Mouse (Mus musculus) urinary bladder, postnatal 36 days (tissue): ENCODE measurements around the gene Klf5.

ENCODE experiments used
- DNase-seq, 2 experiments: peaks; one replicate each; pipeline ENCODE4 v3.0.0; 2022; ENCODE audit warnings: low spot score in 2 of 2, mixed read lengths in 1 of 2

The Klf5 gene

GRCm38 (mm10) chr14:99298385-99299021 is at the start of gene Klf5:
Gene Klf5 (plus strand): TSS chr14:99298691.
- peak; percentile 95 for DNase-seq

- DNase-seq, result no peak
Measured at GRCm38 (mm10) chr14:99262026-99262425, 36.5 kb upstream of the Klf5 start.

DNA sequence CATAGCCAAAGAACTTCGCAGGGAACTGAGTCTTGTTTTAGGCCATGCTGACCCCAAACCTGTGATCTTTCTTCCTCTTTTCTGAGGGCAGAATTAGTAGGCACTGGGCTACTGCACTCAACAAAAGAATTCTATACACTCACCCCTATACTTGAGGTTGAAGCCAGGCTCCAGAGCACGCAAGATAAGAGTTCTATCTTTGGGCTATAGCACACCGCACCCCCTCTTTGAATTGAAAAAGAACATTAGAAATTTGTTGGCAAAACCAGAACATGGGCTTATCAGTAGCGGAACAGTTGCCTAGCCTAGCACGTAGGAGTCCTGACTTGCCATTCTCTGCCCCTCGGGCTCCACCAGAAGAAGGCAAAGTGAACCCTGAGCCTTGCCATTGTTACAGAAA is 34.7 kb upstream of the Klf5 start:
- DNase-seq, result no peak

GRCm38 (mm10) chr14:99265791-99266190 is 32.7 kb upstream of the Klf5 start:
- no peak for DNase-seq

DNA sequence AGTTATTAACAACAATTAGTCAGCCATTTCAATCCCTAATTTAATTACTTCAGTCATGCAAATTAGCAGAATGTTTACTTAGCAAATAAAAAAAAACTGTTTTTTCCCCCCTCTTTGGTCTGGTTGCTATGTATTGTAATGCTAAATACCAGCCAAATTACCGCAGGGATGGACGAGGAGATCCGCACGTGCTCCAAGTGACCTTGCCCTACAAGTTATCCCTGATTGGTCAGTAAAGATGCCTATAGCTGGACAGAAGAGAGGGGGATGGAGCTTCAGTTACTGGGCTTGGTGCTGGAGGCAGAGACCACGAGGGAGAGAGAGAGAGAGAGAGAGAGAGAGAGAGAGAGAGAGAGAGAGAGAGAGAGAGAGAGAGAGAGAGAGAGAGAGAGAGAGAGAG is 31.7 kb upstream of the Klf5 start:
- DNase-seq, result no peak

GRCm38 (mm10) chr14:99274056-99274455 is 24.4 kb upstream of the Klf5 start:
- no peak for DNase-seq

- no peak for DNase-seq
Measured at GRCm38 (mm10) chr14:99275827-99276226, 22.7 kb upstream of the Klf5 start.

DNA sequence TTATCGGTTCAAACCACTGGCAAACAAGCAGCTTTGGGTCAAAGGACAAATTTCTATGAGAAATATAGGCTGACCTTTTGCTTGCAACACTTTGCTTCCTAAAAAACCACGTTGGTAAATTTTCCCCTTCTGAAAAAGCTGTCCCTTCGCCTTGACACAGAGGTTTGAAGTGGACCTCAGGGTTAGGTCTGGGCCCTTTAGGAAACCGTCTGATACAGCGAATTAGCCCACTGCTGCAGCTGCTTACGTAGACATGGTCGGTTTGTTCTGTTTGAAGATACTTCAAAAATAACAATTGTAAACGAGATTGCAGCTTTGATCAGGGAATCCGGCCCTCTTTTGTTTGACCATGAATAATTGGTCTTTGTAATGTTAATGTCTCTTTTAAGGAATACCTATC is 20.2 kb upstream of the Klf5 start:
- DNase-seq, result no peak

DNA sequence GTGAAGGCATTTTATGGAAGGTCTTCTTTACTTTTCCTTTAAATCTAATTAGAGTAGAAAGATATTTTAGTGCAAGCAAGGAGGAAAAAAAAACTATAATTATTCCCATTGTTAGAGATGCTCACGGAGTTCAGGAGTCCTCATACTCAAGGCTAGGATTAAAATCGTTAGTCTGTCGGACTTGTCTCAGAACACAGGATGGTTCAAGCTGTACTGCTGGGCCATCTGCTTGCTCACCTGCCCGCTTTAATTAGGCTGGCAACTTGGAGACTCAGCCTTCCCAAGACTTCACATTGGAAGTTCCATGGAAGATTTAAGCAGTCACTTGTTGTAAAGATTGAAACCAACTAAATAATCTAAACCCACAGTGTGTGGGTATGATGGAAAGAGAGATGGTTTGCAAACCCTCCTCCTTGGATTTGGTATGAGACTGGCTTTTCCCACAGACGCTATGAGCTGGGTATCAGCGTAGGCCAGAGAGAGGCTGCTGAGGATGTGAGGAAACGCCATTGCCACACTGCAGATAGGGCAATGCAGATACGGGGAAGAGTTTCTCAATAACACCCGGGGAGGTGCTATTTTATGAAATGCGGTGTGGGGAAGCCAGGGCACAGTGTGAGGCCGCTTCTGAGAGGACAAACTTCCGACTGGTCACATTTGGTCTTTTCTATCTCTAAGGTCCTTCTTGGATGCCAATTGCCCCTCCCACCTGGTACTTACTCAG is 19.6 kb upstream of the Klf5 start:
- no peak for DNase-seq

- DNase-seq, result no peak
Measured at GRCm38 (mm10) chr14:99280399-99280798, 18.1 kb upstream of the Klf5 start.

- DNase-seq, result no peak
Measured at GRCm38 (mm10) chr14:99280825-99281433, 17.6 kb upstream of the Klf5 start.

- DNase-seq, result no peak
Measured at GRCm38 (mm10) chr14:99285486-99285885, 13.0 kb upstream of the Klf5 start.

GRCm38 (mm10) chr14:99292176-99292575 is 6.3 kb upstream of the Klf5 start:
- DNase-seq, result no peak

- DNase-seq, result no peak
Measured at GRCm38 (mm10) chr14:99294424-99294823, 4.1 kb upstream of the Klf5 start.

- DNase-seq, result peak in 1 of 2 experiments; percentile 22
Measured at GRCm38 (mm10) chr14:99295606-99296341, 2.7 kb upstream of the Klf5 start.

DNA sequence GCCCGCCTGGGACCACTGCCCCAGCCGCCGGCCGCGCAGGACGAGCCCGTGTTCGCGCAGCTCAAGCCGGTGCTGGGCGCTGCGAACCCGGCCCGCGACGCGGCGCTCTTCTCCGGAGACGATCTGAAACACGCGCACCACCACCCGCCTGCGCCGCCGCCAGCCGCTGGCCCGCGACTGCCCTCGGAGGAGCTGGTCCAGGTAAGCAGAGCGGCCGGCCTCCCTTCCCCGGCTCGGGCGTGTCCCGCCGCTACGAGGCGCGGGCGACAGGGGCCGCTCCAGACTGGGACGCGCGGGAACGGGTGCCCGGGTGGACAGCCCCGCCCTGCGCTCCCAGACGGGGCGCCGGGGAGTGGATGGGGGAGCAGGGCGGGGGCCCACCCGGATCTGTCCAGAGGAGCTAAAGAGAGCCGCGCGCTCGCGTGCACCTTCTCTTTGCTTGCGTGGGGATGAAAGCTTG is 561 bp downstream of the Klf5 start:
- peak; percentile 39 to 47 for DNase-seq

DNA sequence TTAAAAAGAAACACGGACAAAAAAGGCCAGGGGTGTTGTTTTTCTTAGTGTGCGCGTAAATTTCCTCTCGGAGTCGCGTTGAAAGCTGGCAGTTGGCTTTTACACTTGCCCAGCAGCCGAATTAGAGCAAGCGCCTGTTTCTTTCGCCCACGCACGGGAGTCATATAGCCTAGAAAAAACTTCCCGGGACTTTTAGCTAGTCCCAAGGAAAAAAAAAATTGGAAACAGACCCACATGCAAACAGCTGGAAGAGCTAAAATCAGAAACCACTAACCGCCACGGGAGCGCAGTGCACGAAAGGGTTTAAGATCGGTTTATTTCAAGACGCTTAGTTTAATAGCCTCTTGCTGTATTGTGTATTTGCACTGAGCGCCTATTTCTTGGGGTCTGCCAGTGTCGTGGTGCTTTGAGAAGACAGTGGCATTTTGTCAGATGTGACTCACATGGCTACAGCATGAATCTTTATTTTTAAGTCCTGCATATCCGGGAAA is 1.3 kb downstream of the Klf5 start:
- no peak for DNase-seq

DNA sequence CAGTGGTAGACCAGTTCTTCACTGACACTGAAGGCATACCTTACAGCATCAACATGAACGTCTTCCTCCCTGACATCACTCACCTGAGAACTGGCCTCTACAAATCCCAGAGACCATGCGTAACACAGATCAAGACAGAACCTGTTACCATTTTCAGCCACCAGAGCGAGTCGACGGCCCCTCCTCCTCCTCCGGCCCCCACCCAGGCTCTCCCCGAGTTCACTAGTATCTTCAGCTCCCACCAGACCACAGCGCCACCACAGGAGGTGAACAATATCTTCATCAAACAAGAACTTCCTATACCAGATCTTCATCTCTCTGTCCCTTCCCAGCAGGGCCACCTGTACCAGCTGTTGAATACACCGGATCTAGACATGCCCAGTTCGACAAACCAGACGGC is 3.0 kb downstream of the Klf5 start:
- peak; percentile 54 to 60 for DNase-seq

DNA sequence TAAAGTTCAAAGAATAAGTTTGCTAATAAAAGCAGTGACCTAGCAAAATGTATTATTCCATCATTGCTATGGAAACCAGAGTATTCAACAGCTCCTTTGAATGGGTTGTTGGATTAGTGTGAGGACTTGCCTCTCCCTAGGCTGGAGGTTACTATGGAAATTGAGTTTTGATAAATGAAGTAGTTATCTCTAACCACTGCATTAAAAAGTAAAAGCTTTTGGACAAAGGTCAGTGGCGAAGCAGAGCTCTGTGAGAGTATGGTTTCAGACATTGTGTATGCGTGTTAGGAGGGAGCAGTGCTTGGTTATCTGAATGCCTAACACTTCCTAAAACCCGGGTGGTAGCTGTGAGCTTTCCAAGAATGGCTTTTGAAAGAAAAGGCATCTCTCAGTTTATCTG is 5.9 kb downstream of the Klf5 start:
- no peak for DNase-seq

GRCm38 (mm10) chr14:99304997-99305792 is 6.7 kb downstream of the Klf5 start:
- no peak for DNase-seq

DNA sequence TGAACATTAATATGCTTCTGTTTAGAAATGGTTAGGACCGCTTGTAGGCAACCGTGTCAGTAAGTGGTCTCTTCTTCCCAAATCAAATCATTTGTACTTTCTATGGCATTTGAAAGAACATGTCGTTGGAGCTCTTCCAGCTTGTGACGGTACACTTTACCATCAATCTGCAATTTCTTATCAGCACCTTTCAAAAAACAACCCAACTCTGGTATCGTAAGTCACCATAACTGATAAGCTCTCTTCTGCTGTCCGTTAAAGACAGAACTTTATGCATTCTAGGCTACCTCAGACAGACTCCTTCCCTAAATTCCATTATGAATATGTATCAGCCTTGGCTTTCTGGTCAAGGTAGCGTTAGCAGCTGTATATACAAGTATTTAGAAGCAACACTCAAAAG is 7.9 kb downstream of the Klf5 start:
- DNase-seq, result no peak
